Mouse (Mus musculus) CD4-positive, CD25-positive, alpha-beta regulatory T cell, adult 4 months (primary cell): Measurements from ENCODE around the gene Zfp764. TPM values are rescaled to one million over a fixed set of nuclear protein-coding genes. Genes with fewer than 3 reads are reported as not detected.
"Not testable (repeated sequence)": the region's sequence is repeated elsewhere in the genome, so short reads cannot be mapped to it uniquely, and the experiment has no call there.

Experiments
- ATAC-seq: one replicate; pipeline ENCODE4 v1.8.0; 2017
- polyA plus RNA-seq, 2 experiments: library from polyadenylated mRNA; unstranded; fragments of 100-300 nt; shearing (Covaris generic); gene quantifications; one replicate each; pipeline ENCODE4 v1.2.1; 2017

Zfp764 gene
- 1 to 10 TPM; 6.0 to 9.1 TPM for polyA plus RNA-seq

- ATAC-seq = peak; percentile 99
These were observed at the start of gene Zfp764 for GRCm38 (mm10) chr7:127406002-127406987. Gene Zfp764 (minus strand): TSS chr7:127406822.

- no peak for ATAC-seq
These were observed 48.3 kb upstream of the Zfp764 start for GRCm38 (mm10) chr7:127454905-127455304.

GRCm38 (mm10) chr7:127453056-127453455 is 46.4 kb upstream of the Zfp764 start:
- no peak for ATAC-seq

- ATAC-seq = no peak
These were observed 43.3 kb upstream of the Zfp764 start for GRCm38 (mm10) chr7:127449966-127450365.

- ATAC-seq = peak; percentile 94
These were observed 42.1 kb upstream of the Zfp764 start, which contains the start of gene Zfp689 for GRCm38 (mm10) chr7:127448521-127449300. Gene Zfp689 (minus strand): TSS chr7:127449158.

- no peak for ATAC-seq
These were observed 37.4 kb upstream of the Zfp764 start for GRCm38 (mm10) chr7:127443976-127444375.

GRCm38 (mm10) chr7:127437724-127438123 is 31.1 kb upstream of the Zfp764 start:
- no peak for ATAC-seq

- no peak for ATAC-seq
These were observed 28.6 kb upstream of the Zfp764 start for GRCm38 (mm10) chr7:127435206-127435605.

GRCm38 (mm10) chr7:127426354-127426753 is 19.7 kb upstream of the Zfp764 start:
- ATAC-seq = no peak

GRCm38 (mm10) chr7:127425911-127426310 is 19.3 kb upstream of the Zfp764 start:
- ATAC-seq = no peak

GRCm38 (mm10) chr7:127425291-127425690 is 18.7 kb upstream of the Zfp764 start:
- ATAC-seq = no peak

- peak; percentile 16 for ATAC-seq
These were observed 15.6 kb upstream of the Zfp764 start for GRCm38 (mm10) chr7:127422247-127422646.

- peak; percentile 99 for ATAC-seq
These were observed 15.0 kb upstream of the Zfp764 start, which contains the start of gene Zfp688 for GRCm38 (mm10) chr7:127421388-127422191. Gene Zfp688 (minus strand): TSS chr7:127422068.

- ATAC-seq = no peak
These were observed 4.8 kb upstream of the Zfp764 start for GRCm38 (mm10) chr7:127411418-127411817.

GRCm38 (mm10) chr7:127404101-127404500 is 2.5 kb downstream of the Zfp764 start:
- ATAC-seq = not testable (repeated sequence)

GRCm38 (mm10) chr7:127402980-127403379 is 3.6 kb downstream of the Zfp764 start:
- no peak for ATAC-seq

- ATAC-seq = no peak
These were observed 6.3 kb downstream of the Zfp764 start for GRCm38 (mm10) chr7:127400355-127400754.

GRCm38 (mm10) chr7:127393944-127394333 is 12.7 kb downstream of the Zfp764 start:
- no peak for ATAC-seq

GRCm38 (mm10) chr7:127393157-127393943 is 13.3 kb downstream of the Zfp764 start, which contains the start of gene E430018J23Rik:
Gene E430018J23Rik (minus strand): TSS chr7:127393629.
- peak; percentile 94 for ATAC-seq

GRCm38 (mm10) chr7:127392251-127392824 is 14.3 kb downstream of the Zfp764 start:
- ATAC-seq = no peak

GRCm38 (mm10) chr7:127391538-127391937 is 15.1 kb downstream of the Zfp764 start:
- ATAC-seq = no peak
